Mouse (Mus musculus) bone marrow macrophage, adult 2 months (primary cell): ENCODE measurements at regions not wholly inside any gene's neighbourhood (a gene's known extent, or its start where the extent isn't known, plus 50 kb on each side); places are given as distances from the start of the nearest gene placed in this dataset.

Source experiments
- H3K27ac ChIP-seq: 2 replicates; pipeline ENCODE4 v1.5.1; 2012; ENCODE audit warnings: low read depth, low read length; ENCODE audit not compliant: insufficient read depth
- H3K4me1 ChIP-seq: 2 replicates; pipeline ENCODE4 v1.6.1; 2012; ENCODE audit warnings: low read length; ENCODE audit not compliant: control insufficient read depth, insufficient read depth
- H3K4me3 ChIP-seq: 2 replicates; pipeline ENCODE4 v1.5.1; 2012; ENCODE audit warnings: mild to moderate bottlenecking, low read length, moderate library complexity; ENCODE audit not compliant: insufficient read depth
- CTCF ChIP-seq: IDR thresholded peaks from 2 replicates; pipeline ENCODE4 v1.5.1; 2012; ENCODE audit warnings: low read depth, mild to moderate bottlenecking, low read length, moderate library complexity
- POLR2A ChIP-seq: IDR thresholded peaks from 2 replicates; pipeline ENCODE4 v1.6.1; 2012; ENCODE audit warnings: mild to moderate bottlenecking, low read depth, low read length, borderline replicate concordance

- Histone ChIP-seq H3K27ac (no peak overlapping the region), H3K4me1 (no peaks in the 10 kb centered on the region), H3K4me3 (no peak overlapping the region)
- TF ChIP-seq POLR2A (no peak), CTCF (no peak)
These were observed 558.4 kb upstream of the Cdh11 start for GRCm38 (mm10) chr8:103343891-103344290.

GRCm38 (mm10) chr8:103344871-103345270 lies 559.4 kb upstream of the Cdh11 start:
- no peak for TF ChIP-seq CTCF
- no peak for TF ChIP-seq POLR2A
- no peak overlapping the region for H3K4me3 ChIP-seq
- H3K27ac ChIP-seq, result no peak overlapping the region
- H3K4me1 ChIP-seq, result no peaks in the 10 kb centered on the region

GRCm38 (mm10) chr8:103347158-103347871 lies 561.9 kb upstream of the Cdh11 start:
- TF ChIP-seq POLR2A, result no peak
- TF ChIP-seq CTCF, result no peak
- Histone ChIP-seq H3K27ac (no peak overlapping the region), H3K4me3 (no peak overlapping the region), H3K4me1 (no peaks in the 10 kb centered on the region)

GRCm38 (mm10) chr8:103361713-103362112 lies 576.3 kb upstream of the Cdh11 start:
- no peak for TF ChIP-seq CTCF
- Histone ChIP-seq H3K4me1 (no peaks in the 10 kb centered on the region), H3K4me3 (no peak overlapping the region), H3K27ac (no peak overlapping the region)

- H3K4me3 ChIP-seq, result no peak overlapping the region
- TF ChIP-seq CTCF (no peak), POLR2A (no peak)
- no peak overlapping the region for H3K27ac ChIP-seq
- H3K4me1 ChIP-seq, result no peaks in the 10 kb centered on the region
These were observed 585.0 kb upstream of the Cdh11 start for GRCm38 (mm10) chr8:103370394-103370793.

GRCm38 (mm10) chr8:103373007-103373406 lies 587.6 kb upstream of the Cdh11 start:
- TF ChIP-seq POLR2A (no peak), CTCF (no peak)
- Histone ChIP-seq H3K4me3 (no peak overlapping the region), H3K4me1 (no peaks in the 10 kb centered on the region), H3K27ac (no peak overlapping the region)

GRCm38 (mm10) chr8:103374151-103374550 lies 588.7 kb upstream of the Cdh11 start:
- H3K27ac ChIP-seq, result no peak overlapping the region
- TF ChIP-seq POLR2A (no peak), CTCF (no peak)
- no peaks in the 10 kb centered on the region for H3K4me1 ChIP-seq
- H3K4me3 ChIP-seq, result no peak overlapping the region

GRCm38 (mm10) chr8:103378545-103378944 lies 593.1 kb upstream of the Cdh11 start:
- Histone ChIP-seq H3K27ac (no peak overlapping the region), H3K4me1 (no peaks in the 10 kb centered on the region), H3K4me3 (no peak overlapping the region)
- TF ChIP-seq CTCF, result no peak
- no peak for TF ChIP-seq POLR2A

- TF ChIP-seq POLR2A (no peak), CTCF (no peak)
- no peaks in the 10 kb centered on the region for H3K4me1 ChIP-seq
These were observed 596.1 kb upstream of the Cdh11 start for GRCm38 (mm10) chr8:103381575-103381974.

GRCm38 (mm10) chr8:103391359-103391758 lies 605.9 kb upstream of the Cdh11 start:
- Histone ChIP-seq H3K4me1 (no peaks in the 10 kb centered on the region), H3K4me3 (no peak overlapping the region), H3K27ac (no peak overlapping the region)
- no peak for TF ChIP-seq POLR2A
- TF ChIP-seq CTCF, result no peak

More at GRCm38 (mm10) chr8:103381575-103381974, 596.1 kb upstream of the Cdh11 start:
- H3K27ac ChIP-seq, result no peak overlapping the region
- no peak overlapping the region for H3K4me3 ChIP-seq
